Mouse (Mus musculus) embryo, embryonic 11.5 days (tissue): Measurements from ENCODE around the gene Olfr944.

ENCODE experiments used
- DNase-seq: peaks from one replicate; pipeline ENCODE4 v3.0.0-alpha.2; 2012; ENCODE audit warnings: low read depth, low spot score

Olfr944 gene

GRCm38 (mm10) chr9:39201620-39202019 is at the start of gene Olfr944:
TSS of gene Olfr944 (plus strand) at chr9:39201920.
- DNase-seq, result no peak

DNA sequence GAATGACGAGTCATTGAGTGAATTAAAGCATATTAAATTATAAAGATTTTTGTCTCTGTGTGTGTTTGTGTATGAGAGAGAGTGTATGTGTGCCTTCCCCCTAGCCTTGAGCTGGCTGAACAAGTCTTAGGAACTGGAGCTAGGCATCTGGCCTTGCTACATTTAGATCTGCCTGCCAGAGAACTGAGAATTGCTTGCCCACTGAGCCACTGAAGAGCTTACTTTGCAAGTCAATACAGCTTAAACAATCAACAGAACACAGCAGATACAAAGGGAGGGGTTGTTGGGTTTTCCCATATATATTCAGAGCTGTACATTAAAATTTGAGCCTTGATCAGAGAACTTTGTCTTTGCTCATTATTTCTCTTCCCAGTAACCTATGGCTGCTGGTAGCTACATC is 49.3 kb upstream of the Olfr944 start:
- no peak for DNase-seq

GRCm38 (mm10) chr9:39166004-39166403 is 35.7 kb upstream of the Olfr944 start, which contains the start of gene Olfr943:
TSS of gene Olfr943 (plus strand) at chr9:39166304.
- no peak for DNase-seq

DNA sequence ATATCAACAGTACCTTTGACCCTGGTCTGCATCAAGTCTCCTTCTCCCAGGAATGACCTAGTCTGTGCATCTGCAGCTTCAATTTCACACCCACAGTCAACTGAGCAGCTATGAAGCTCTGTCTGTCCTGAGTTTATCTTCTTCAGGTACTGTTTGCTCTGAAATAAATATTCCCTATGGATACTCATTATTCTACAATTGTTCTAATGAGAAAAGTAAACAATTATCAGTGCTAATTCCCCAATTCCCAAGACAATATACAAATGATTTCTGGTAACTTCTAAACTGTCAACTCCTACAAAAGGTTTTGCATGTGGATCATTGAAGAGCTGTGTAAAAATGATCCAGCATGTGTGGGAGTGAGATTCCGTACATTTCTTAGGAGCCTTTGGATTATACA is 48.2 kb downstream of the Olfr944 start, which contains the start of gene Olfr1537:
TSS of gene Olfr1537 (minus strand) at position 101 of the 400 bp plus-strand sequence.
- no peak for DNase-seq
